Mouse (Mus musculus): ENCODE results near the gene Bmf.

The Bmf gene

GRCm38 (mm10) chr2:118512418-118513377 lies 36.8 kb downstream of the Bmf start:
- DNase-seq (ENCODE audit: low spot score in 2 of 2), result no peak

- no peak for DNase-seq (ENCODE audit: low spot score in 2 of 2)
These were observed 37.6 kb downstream of the Bmf start for GRCm38 (mm10) chr2:118511779-118512417.

GRCm38 (mm10) chr2:118510447-118511310 lies 38.8 kb downstream of the Bmf start:
- DNase-seq (ENCODE audit: low spot score in 2 of 2), result peak in 1 of 2 experiments; percentile 91

GRCm38 (mm10) chr2:118509688-118510446 lies 39.6 kb downstream of the Bmf start:
- no peak for DNase-seq (ENCODE audit: low spot score in 2 of 2)

- DNase-seq (ENCODE audit: low spot score in 2 of 2), result no peak
These were observed 42.4 kb downstream of the Bmf start for GRCm38 (mm10) chr2:118507126-118507525.

GRCm38 (mm10) chr2:118500191-118500590 lies 49.3 kb downstream of the Bmf start:
- no peak for DNase-seq (ENCODE audit: low spot score in 2 of 2)

GRCm38 (mm10) chr2:118499135-118499961 lies 50.1 kb downstream of the Bmf start:
- DNase-seq (ENCODE audit: low spot score in 2 of 2), result peak in 1 of 2 experiments; percentile 49

- no peak for DNase-seq (ENCODE audit: low spot score in 2 of 2)
These were observed 51.0 kb downstream of the Bmf start for GRCm38 (mm10) chr2:118498476-118498875.

GRCm38 (mm10) chr2:118497890-118498289 lies 51.6 kb downstream of the Bmf start:
- DNase-seq (ENCODE audit: low spot score in 2 of 2), result no peak

- no peak for DNase-seq (ENCODE audit: low spot score in 2 of 2)
These were observed 54.5 kb downstream of the Bmf start for GRCm38 (mm10) chr2:118495024-118495423.

- no peak for DNase-seq (ENCODE audit: low spot score in 2 of 2)
These were observed 57.6 kb downstream of the Bmf start for GRCm38 (mm10) chr2:118491741-118492395.

GRCm38 (mm10) chr2:118491281-118491731 lies 58.2 kb downstream of the Bmf start:
- no peak for DNase-seq (ENCODE audit: low spot score in 2 of 2)

- DNase-seq (ENCODE audit: low spot score in 2 of 2), result peak; percentile 68 to 89
These were observed 59.0 kb downstream of the Bmf start for GRCm38 (mm10) chr2:118490241-118491091.

- no peak for DNase-seq (ENCODE audit: low spot score in 2 of 2)
These were observed 61.7 kb downstream of the Bmf start for GRCm38 (mm10) chr2:118487806-118488205.

GRCm38 (mm10) chr2:118486933-118487332 lies 62.6 kb downstream of the Bmf start:
- peak; percentile 82 to 84 for DNase-seq (ENCODE audit: low spot score in 2 of 2)

GRCm38 (mm10) chr2:118485415-118485814 lies 64.1 kb downstream of the Bmf start:
- no peak for DNase-seq (ENCODE audit: low spot score in 2 of 2)

- DNase-seq (ENCODE audit: low spot score in 2 of 2), result no peak
These were observed 65.0 kb downstream of the Bmf start for GRCm38 (mm10) chr2:118484386-118484898.

GRCm38 (mm10) chr2:118483032-118483431 lies 66.5 kb downstream of the Bmf start:
- DNase-seq (ENCODE audit: low spot score in 2 of 2), result no peak

All from urinary bladder, postnatal 36 days (tissue).